Mouse (Mus musculus): ENCODE measurements around the gene Slc25a33. TPM values are rescaled to one million over a fixed set of nuclear protein-coding genes. Genes with fewer than 3 reads are reported as not detected.
A peak's percentile ranks its signal among the peaks of the same experiment; 100 is the strongest.

The Slc25a33 gene
- 10 to 100 TPM; 22.3 to 26.0 TPM for total RNA-seq (2021)
- polyA plus RNA-seq (2012; rRNA removed): 19.0 and 20.3 TPM in 2 replicates
- long read RNA-seq, transcript Slc25a33-201 (7 exons, 1,887 nt): major isoform, 27 of 31 reads
- long read RNA-seq, partial matches to known transcripts: 1 of 31 reads
- long read RNA-seq, other reads (novel, unspliced or antisense): 3 of 31 reads

DNA sequence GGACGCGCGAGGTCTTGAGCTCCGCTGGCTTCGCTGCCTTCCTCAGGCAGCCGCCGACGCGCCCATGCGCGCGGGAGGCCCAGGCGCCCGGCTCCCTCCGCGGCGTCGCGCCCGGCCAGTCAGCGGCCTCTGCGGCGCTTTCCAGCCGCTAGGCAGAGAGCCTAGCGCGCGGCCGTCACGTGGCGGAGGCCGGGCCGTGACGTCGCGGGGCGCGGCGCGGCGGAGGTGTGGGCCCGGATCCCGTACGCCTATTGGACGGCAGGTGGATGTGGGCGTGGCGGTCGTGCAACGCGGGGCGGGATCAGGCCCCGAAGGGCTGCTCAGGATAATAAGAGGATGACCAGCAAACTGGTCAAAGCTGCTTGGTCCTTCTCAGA lies at the start of gene Slc25a33:
Gene Slc25a33, minus strand, starts transcription at position 184 of the 377 bp plus-strand sequence.
- under 1% methylated on average over 51 of the region's 51 CpGs for WGBS

DNA sequence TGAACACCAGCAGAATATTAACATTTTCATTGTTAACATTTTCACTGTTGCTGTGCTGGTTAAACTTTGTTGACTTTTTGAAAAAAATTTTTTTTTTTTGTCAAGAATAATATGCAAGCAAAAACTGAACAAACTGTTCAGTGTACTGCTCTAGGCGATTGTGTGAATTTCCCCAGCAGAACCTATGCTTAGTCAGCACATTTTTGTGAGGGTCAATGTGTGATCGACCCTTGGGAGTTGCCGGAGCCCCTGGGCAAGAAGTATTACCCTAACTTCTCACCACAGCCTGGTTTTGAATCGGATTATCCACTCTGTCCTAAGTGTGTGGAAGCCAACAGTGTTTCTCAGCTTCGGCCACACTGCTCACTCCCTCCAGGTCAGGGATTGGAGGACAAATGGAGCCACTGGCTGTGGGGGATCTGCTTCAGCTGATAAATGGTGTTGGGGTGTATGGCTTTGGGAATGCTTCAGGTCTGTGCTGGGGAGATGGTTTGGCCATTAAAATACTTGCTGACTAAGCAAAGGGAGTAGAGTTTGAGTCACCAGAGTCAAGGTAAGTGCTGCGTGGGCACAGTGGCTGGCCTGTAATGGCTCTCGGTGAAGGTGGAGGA lies 48.6 kb upstream of the Slc25a33 start:
- Histone ChIP-seq H3K4me3 (no peak overlapping the region), H3K36me3 (ENCODE audit: control insufficient read depth, insufficient read depth, low read length) (no peaks in the 10 kb centered on the region), H3K9ac (ENCODE audit: low read depth, low read length) (no peak overlapping the region), H3K4me1 (ENCODE audit: control insufficient read depth, insufficient read depth, low read length) (peaks cover 11% of the 10 kb centered on the region), H3K27me3 (ENCODE audit: control insufficient read depth, insufficient read depth, low read length) (no peaks in the 10 kb centered on the region), H3K27ac (no peak overlapping the region), H3K79me2 (replicated peaks; ENCODE audit: control insufficient read depth, insufficient read depth, low read length) (no peaks in the 10 kb centered on the region)
- no peak for DNase-seq
- intact Hi-C loops (cut with DNase I): no loop called here
- TF ChIP-seq POLR2A (IDR thresholded peaks at IDR 0.05; ENCODE audit: insufficient read depth, low read depth, low read length) (no peak), CTCF (IDR thresholded peaks at IDR 0.05) (no peak), EP300 (IDR thresholded peaks at IDR 0.05; ENCODE audit: insufficient read depth, low read depth, low read length) (no peak)
- WGBS: 74% methylated on average over 7 of the region's 7 CpGs

More for the DNA sequence above, at the start of gene Slc25a33:
- Histone ChIP-seq H3K36me3 (ENCODE audit: control insufficient read depth, insufficient read depth, low read length) (no peaks in the 10 kb centered on the region), H3K79me2 (replicated peaks; ENCODE audit: control insufficient read depth, insufficient read depth, low read length) (peaks cover 1% of the 10 kb centered on the region; the same call in 1 of the 2 replicates), H3K27ac (peak within 1 kb of the TSS; percentile 91), H3K4me1 (ENCODE audit: control insufficient read depth, insufficient read depth, low read length) (peaks cover 10% of the 10 kb centered on the region), H3K27me3 (ENCODE audit: control insufficient read depth, insufficient read depth, low read length) (no peaks in the 10 kb centered on the region), H3K9ac (ENCODE audit: low read depth, low read length) (peak within 1 kb of the TSS; percentile 91), H3K4me3 (peak within 1 kb of the TSS; percentile 74)
- TF ChIP-seq POLR2A (IDR thresholded peaks at IDR 0.05; ENCODE audit: insufficient read depth, low read depth, low read length): peak; percentile 75
- TF ChIP-seq EP300 (IDR thresholded peaks at IDR 0.05; ENCODE audit: insufficient read depth, low read depth, low read length): 0 out of 2 replicates have a peak, but pooled peaks have one; percentile 27
- TF ChIP-seq CTCF (IDR thresholded peaks at IDR 0.05): no peak
- DNase-seq: peak; percentile 98
- intact Hi-C loops (cut with DNase I): no loop called here

DNA sequence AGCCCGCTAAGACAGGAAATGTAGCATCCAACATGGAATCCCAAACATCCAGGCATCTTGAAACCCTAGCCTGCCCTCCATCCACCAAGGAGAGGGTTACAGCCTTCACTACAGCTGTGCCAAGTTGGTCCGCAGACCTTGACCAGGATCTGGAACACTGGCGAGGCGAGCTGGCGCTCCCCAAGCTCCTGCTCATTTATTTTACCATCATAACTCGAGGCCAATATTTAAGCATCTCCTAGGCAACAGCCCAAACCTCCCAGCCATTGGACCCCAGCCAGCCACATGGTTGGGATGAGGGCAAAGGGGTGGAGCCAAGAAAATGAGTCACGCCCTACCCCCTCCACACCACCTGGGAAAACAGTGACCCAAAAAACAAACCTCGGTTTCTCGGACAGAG lies 48.0 kb upstream of the Slc25a33 start:
- Histone ChIP-seq H3K27ac (no peak overlapping the region), H3K36me3 (ENCODE audit: control insufficient read depth, insufficient read depth, low read length) (no peaks in the 10 kb centered on the region), H3K4me3 (no peak overlapping the region), H3K9ac (ENCODE audit: low read depth, low read length) (no peak overlapping the region), H3K79me2 (replicated peaks; ENCODE audit: control insufficient read depth, insufficient read depth, low read length) (no peaks in the 10 kb centered on the region), H3K4me1 (ENCODE audit: control insufficient read depth, insufficient read depth, low read length) (peaks cover 11% of the 10 kb centered on the region), H3K27me3 (ENCODE audit: control insufficient read depth, insufficient read depth, low read length) (no peaks in the 10 kb centered on the region)
- no peak for TF ChIP-seq CTCF (IDR thresholded peaks at IDR 0.05)
- no peak for TF ChIP-seq POLR2A (IDR thresholded peaks at IDR 0.05; ENCODE audit: insufficient read depth, low read depth, low read length)
- TF ChIP-seq EP300 (IDR thresholded peaks at IDR 0.05; ENCODE audit: insufficient read depth, low read depth, low read length): no peak
- peak; percentile 58 to 73 for DNase-seq
- intact Hi-C loops (cut with DNase I): no loop called here
- 46% methylated on average over 9 of the region's 9 CpGs for WGBS

DNA sequence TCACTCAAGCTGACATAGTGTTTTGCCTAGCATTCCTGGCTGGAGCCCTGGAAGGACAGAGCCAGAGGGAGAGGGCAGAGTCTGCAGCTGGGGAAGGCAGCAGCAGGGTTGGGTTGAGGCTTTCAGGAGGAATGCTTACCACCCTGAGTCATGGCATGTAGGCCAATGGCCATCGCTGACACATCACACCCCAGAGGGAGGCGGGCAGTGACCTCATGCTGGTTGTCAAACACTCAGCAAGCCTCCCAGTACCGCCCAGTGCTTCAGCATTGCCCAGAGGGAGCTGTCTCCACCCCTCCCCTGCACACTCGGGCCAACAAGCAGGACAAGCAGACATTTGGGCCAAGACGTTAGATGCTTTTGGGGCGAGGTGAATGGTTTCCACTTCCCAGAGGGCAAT lies 46.5 kb upstream of the Slc25a33 start:
- Histone ChIP-seq H3K4me1 (ENCODE audit: control insufficient read depth, insufficient read depth, low read length) (peaks cover 11% of the 10 kb centered on the region), H3K4me3 (no peak overlapping the region), H3K9ac (ENCODE audit: low read depth, low read length) (no peak overlapping the region), H3K79me2 (replicated peaks; ENCODE audit: control insufficient read depth, insufficient read depth, low read length) (no peaks in the 10 kb centered on the region), H3K27ac (peak overlapping the region; percentile 59), H3K27me3 (ENCODE audit: control insufficient read depth, insufficient read depth, low read length) (no peaks in the 10 kb centered on the region), H3K36me3 (ENCODE audit: control insufficient read depth, insufficient read depth, low read length) (no peaks in the 10 kb centered on the region)
- intact Hi-C loops (cut with DNase I): no loop called here
- peak; percentile 37; the same call in 1 of the 2 replicates for TF ChIP-seq EP300 (IDR thresholded peaks at IDR 0.05; ENCODE audit: insufficient read depth, low read depth, low read length)
- no peak for TF ChIP-seq POLR2A (IDR thresholded peaks at IDR 0.05; ENCODE audit: insufficient read depth, low read depth, low read length)
- TF ChIP-seq CTCF (IDR thresholded peaks at IDR 0.05): no peak
- 15% methylated on average over 6 of the region's 6 CpGs for WGBS
- peak; percentile 80 to 90 for DNase-seq

DNA sequence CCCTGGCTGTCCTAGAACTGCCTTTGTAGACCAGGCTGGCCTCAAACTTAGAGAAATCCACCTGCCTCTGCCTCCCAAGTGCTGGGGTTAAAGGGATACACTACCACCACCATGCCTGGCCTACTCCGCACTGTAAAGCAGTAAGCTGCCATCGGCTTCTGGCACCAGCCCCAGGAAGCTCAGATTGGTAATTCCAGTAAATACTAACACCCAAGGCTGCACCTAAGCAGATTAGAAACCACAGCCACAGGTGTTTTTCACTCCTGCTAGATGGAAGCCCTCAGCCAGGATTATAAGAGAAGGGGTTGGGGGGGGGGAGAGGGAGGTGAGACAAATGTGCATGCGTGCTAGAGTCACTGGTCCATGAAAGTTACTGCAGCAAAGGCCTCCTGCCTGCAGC lies 45.1 kb upstream of the Slc25a33 start:
- 80% methylated on average over 3 of the region's 3 CpGs for WGBS
- peaks cover 11% of the 10 kb centered on the region for H3K4me1 ChIP-seq (ENCODE audit: control insufficient read depth, insufficient read depth, low read length)
- H3K27ac ChIP-seq: no peak overlapping the region
- TF ChIP-seq EP300 (IDR thresholded peaks at IDR 0.05; ENCODE audit: insufficient read depth, low read depth, low read length) (no peak), CTCF (IDR thresholded peaks at IDR 0.05) (no peak), POLR2A (IDR thresholded peaks at IDR 0.05; ENCODE audit: insufficient read depth, low read depth, low read length) (no peak)
- intact Hi-C loops (cut with DNase I): no loop called here
- no peak for DNase-seq
- H3K36me3 ChIP-seq (ENCODE audit: control insufficient read depth, insufficient read depth, low read length): no peaks in the 10 kb centered on the region
- no peak overlapping the region for H3K4me3 ChIP-seq
- H3K9ac ChIP-seq (ENCODE audit: low read depth, low read length): no peak overlapping the region
- no peaks in the 10 kb centered on the region for H3K79me2 ChIP-seq (replicated peaks; ENCODE audit: control insufficient read depth, insufficient read depth, low read length)
- no peaks in the 10 kb centered on the region for H3K27me3 ChIP-seq (ENCODE audit: control insufficient read depth, insufficient read depth, low read length)

DNA sequence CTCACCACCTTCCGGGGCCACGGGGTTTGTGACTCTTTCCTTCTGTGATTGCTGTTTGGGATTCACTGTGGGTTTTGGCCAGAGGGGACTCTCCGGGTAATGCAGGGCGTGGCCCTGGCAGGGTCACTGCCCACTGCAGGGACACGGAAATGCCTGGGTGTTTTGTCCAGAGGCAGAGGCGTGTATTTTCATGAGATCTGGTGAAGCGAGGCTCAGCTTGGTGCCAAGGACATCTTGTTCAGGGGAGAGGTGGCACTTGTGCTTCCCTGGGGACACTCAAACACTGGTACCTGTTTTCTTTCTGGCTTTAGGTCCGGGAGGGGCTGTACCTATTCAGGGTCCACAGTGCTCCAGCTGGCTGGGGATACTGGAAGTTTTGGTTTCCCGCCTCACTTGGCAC lies 42.5 kb upstream of the Slc25a33 start:
- intact Hi-C loops (cut with DNase I): no loop called here
- TF ChIP-seq EP300 (IDR thresholded peaks at IDR 0.05; ENCODE audit: insufficient read depth, low read depth, low read length): no peak
- TF ChIP-seq CTCF (IDR thresholded peaks at IDR 0.05): no peak
- 73% methylated on average over 9 of the region's 9 CpGs for WGBS
- Histone ChIP-seq H3K27me3 (ENCODE audit: control insufficient read depth, insufficient read depth, low read length) (no peaks in the 10 kb centered on the region), H3K4me3 (no peak overlapping the region), H3K79me2 (replicated peaks; ENCODE audit: control insufficient read depth, insufficient read depth, low read length) (no peaks in the 10 kb centered on the region), H3K27ac (no peak overlapping the region), H3K36me3 (ENCODE audit: control insufficient read depth, insufficient read depth, low read length) (no peaks in the 10 kb centered on the region), H3K4me1 (ENCODE audit: control insufficient read depth, insufficient read depth, low read length) (peaks cover 6% of the 10 kb centered on the region), H3K9ac (ENCODE audit: low read depth, low read length) (no peak overlapping the region)
- no peak for DNase-seq
